Mouse (Mus musculus) intestine, embryonic 16.5 days (tissue): Measurements from ENCODE around the gene Tgfb1i1. TPM values are rescaled to one million over a fixed set of nuclear protein-coding genes. Genes with fewer than 3 reads are reported as not detected.

Experiments used
- microRNA-seq: library from miRNA; unstranded; fragments of <30 nt; microRNA quantifications from one replicate; pipeline ENCODE4, GENCODE M21; 2016
- polyA plus RNA-seq: library from polyadenylated mRNA; unstranded; fragments of >200 nt; fragmentation: Nextera tagmentation; extraction: Ambion mirVana; gene quantifications from 2 replicates; pipeline ENCODE4 v1.2.1, GENCODE M21; 2015

The Tgfb1i1 gene
- polyA plus RNA-seq, 1 experiment from 2014 or later: 175 TPM

Small RNA genes within 50 kb of the gene (microRNA-seq; reads per million reads assigned to microRNA genes)
- 0.91 reads per million for gene Mir3103

Other genes starting within 250 kb of the Tgfb1i1 start
- gene Trim72, start 242.9 kb upstream of the Tgfb1i1 start, polyA plus RNA-seq: 0.38 and 0.60 TPM in 2 replicates
- 2.4 and 2.5 TPM in 2 replicates for gene Itgam, start 184.2 kb upstream of the Tgfb1i1 start, polyA plus RNA-seq
- gene Gm49368, start 184.1 kb upstream of the Tgfb1i1 start, polyA plus RNA-seq: not detected in 2 replicates
- 0.75 and 0.92 TPM in 2 replicates for gene Itgax, start 117.3 kb upstream of the Tgfb1i1 start, polyA plus RNA-seq
- gene Itgad, start 92.4 kb upstream of the Tgfb1i1 start, polyA plus RNA-seq: 0.05 and 0.15 TPM in 2 replicates
- 0.77 and 0.95 TPM in 2 replicates for gene Cox6a2, start 40.4 kb upstream of the Tgfb1i1 start, polyA plus RNA-seq
- gene Armc5, start 9.5 kb upstream of the Tgfb1i1 start, polyA plus RNA-seq: 15.4 and 17.8 TPM in 2 replicates
- 5.7 and 6.5 TPM in 2 replicates for gene 9130023H24Rik, start 8.8 kb upstream of the Tgfb1i1 start, polyA plus RNA-seq
- not detected in 2 replicates for gene Slc5a2, start 18.8 kb downstream of the Tgfb1i1 start, polyA plus RNA-seq
- gene BC017158, start 51.4 kb downstream of the Tgfb1i1 start, polyA plus RNA-seq: 49.6 and 53.4 TPM in 2 replicates
- gene Rgs10, start 171.9 kb downstream of the Tgfb1i1 start, polyA plus RNA-seq: 28.1 and 30.3 TPM in 2 replicates
- gene Tial1, start 214.9 kb downstream of the Tgfb1i1 start, polyA plus RNA-seq: 15.9 and 19.0 TPM in 2 replicates